In the genomic region with DNA sequence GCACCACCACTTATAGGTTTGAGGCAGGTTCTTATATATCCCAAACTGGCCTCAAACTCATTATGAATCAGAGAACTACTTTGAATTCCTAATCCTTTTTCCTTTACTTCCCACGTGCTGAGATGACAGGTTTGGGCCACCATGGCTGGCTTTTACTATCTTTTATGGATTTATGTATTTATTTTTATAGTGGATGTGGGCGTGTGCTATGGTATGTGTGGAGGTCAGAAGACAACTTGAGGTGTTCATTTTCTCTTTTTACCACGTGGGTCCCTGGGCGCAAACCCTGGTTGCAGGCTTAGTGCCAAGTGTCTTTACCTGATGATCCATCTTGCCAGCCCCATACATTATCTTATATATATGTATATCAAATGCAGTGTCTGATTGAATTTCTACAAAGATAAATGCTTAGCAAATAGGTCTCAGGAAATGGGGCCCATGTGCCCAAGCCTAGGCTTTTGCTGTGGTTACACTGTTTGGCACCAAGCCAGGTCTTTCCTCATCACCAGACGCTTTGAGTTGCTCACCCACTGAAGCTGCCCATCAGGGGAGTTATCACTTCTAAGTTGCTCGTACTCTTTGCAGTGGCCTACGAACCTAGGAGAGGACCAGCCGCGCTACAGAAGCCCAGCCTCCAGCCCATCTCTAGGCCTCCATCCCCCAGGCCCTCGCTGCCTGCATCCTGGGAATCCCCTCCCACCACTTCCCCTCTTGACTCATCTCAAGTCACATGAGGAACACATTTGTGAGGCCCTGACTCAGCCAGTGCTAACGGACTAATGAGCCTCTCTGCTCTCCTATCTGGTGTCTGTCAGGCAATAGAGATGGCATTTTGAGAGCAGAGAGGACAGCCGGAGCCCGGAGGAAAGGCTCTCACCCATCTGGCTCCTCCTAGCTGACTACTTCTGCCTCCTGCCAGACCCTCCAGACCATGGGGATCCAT, we compare ENCODE assay signal across 8 mouse cellular contexts. TPM values are rescaled to one million over a fixed set of nuclear protein-coding genes. Genes with fewer than 3 reads are reported as not detected.
DNase-seq lines count a peak whose midpoint lies in the region; ATAC-seq lines count a peak whose summit lies in the region.

No protein-coding gene starts in this region.

- 57% methylated on average over 13 of the region's 13 CpGs for WGBS in embryonic facial prominence, embryonic 12.5 days
- WGBS in embryonic facial prominence, embryonic 10.5 days, result 74% methylated on average over 13 of the region's 13 CpGs
- 59% methylated on average over 13 of the region's 13 CpGs for WGBS in limb, embryonic 12.5 days
- 77% methylated on average over 13 of the region's 13 CpGs for WGBS in midbrain, embryonic 11.5 days

- no peak for DNase-seq in embryonic facial prominence, embryonic 10.5 days (ENCODE audit: low spot score)
- DNase-seq in testis, postnatal 10 days (ENCODE audit: low spot score), result peak; percentile 40
- no peak for DNase-seq in testis, postnatal 14 days (ENCODE audit: low spot score)
- peak; percentile 76 for DNase-seq in heart, adult 8-10 months (ENCODE audit: low spot score)
- no peak for DNase-seq in midbrain, embryonic 11.5 days (ENCODE audit: low spot score, missing footprints)

- no peak for ATAC-seq in embryonic facial prominence, embryonic 12.5 days (ENCODE audit: insufficient number of reproducible peaks, insufficient read depth, low FRiP score, low TSS enrichment)
- no peak for ATAC-seq in limb, embryonic 12.5 days (ENCODE audit: insufficient number of reproducible peaks, insufficient read depth, low FRiP score, low TSS enrichment, low read depth)
- peak; percentile 76 for ATAC-seq in monocyte, adult 5-6 weeks (replicated peaks; ENCODE audit: insufficient number of reproducible peaks, low FRiP score, low TSS enrichment, poor library complexity, severe bottlenecking)
- ATAC-seq in midbrain, embryonic 11.5 days (ENCODE audit: low FRiP score), result no peak

- H3K9me3 ChIP-seq in embryonic facial prominence, embryonic 12.5 days, result no peaks in the 10 kb centered on the region
- no peaks in the 10 kb centered on the region for H3K9me3 ChIP-seq in embryonic facial prominence, embryonic 10.5 days
- H3K9me3 ChIP-seq in limb, embryonic 12.5 days, result no peaks in the 10 kb centered on the region
- H3K9me3 ChIP-seq in midbrain, embryonic 11.5 days (ENCODE audit: control insufficient read depth, low read length), result no peaks in the 10 kb centered on the region

- peaks cover 12% of the 10 kb centered on the region for H3K4me1 ChIP-seq in embryonic facial prominence, embryonic 12.5 days
- H3K4me1 ChIP-seq in embryonic facial prominence, embryonic 10.5 days, result peaks cover 11% of the 10 kb centered on the region
- peaks cover 20% of the 10 kb centered on the region for H3K4me1 ChIP-seq in limb, embryonic 12.5 days (replicated peaks)
- no peaks in the 10 kb centered on the region for H3K4me1 ChIP-seq in midbrain, embryonic 11.5 days (ENCODE audit: control insufficient read depth, insufficient read depth, low read length)

- no peak overlapping the region for H3K4me2 ChIP-seq in embryonic facial prominence, embryonic 12.5 days (replicated peaks)
- no peak overlapping the region for H3K4me2 ChIP-seq in limb, embryonic 12.5 days
- no peak overlapping the region for H3K4me2 ChIP-seq in midbrain, embryonic 11.5 days

- no peaks in the 10 kb centered on the region for H3K36me3 ChIP-seq in embryonic facial prominence, embryonic 12.5 days
- H3K36me3 ChIP-seq in embryonic facial prominence, embryonic 10.5 days (replicated peaks), result no peaks in the 10 kb centered on the region
- H3K36me3 ChIP-seq in limb, embryonic 12.5 days, result no peaks in the 10 kb centered on the region
- no peaks in the 10 kb centered on the region for H3K36me3 ChIP-seq in midbrain, embryonic 11.5 days (ENCODE audit: control insufficient read depth, insufficient read depth, low read length)

- no peak overlapping the region; the same call in 1 of the 2 replicates for H3K9ac ChIP-seq in embryonic facial prominence, embryonic 12.5 days
- H3K9ac ChIP-seq in limb, embryonic 12.5 days (replicated peaks), result no peak overlapping the region
- H3K9ac ChIP-seq in midbrain, embryonic 11.5 days (ENCODE audit: low read length), result no peak overlapping the region

- H3K27me3 ChIP-seq in embryonic facial prominence, embryonic 12.5 days, result no peaks in the 10 kb centered on the region
- no peaks in the 10 kb centered on the region for H3K27me3 ChIP-seq in embryonic facial prominence, embryonic 10.5 days (replicated peaks; ENCODE audit: low read depth, poor library complexity, severe bottlenecking)
- no peaks in the 10 kb centered on the region for H3K27me3 ChIP-seq in limb, embryonic 12.5 days
- H3K27me3 ChIP-seq in midbrain, embryonic 11.5 days (ENCODE audit: control insufficient read depth, insufficient read depth, low read length), result no peaks in the 10 kb centered on the region

- no peak overlapping the region for H3K4me3 ChIP-seq in embryonic facial prominence, embryonic 12.5 days
- no peak overlapping the region for H3K4me3 ChIP-seq in embryonic facial prominence, embryonic 10.5 days
- no peak overlapping the region for H3K4me3 ChIP-seq in limb, embryonic 12.5 days (replicated peaks)
- H3K4me3 ChIP-seq in midbrain, embryonic 11.5 days (ENCODE audit: low read depth, low read length), result no peak overlapping the region

- H3K27ac ChIP-seq in embryonic facial prominence, embryonic 12.5 days, result peak overlapping the region; percentile 14; the same call in 1 of the 2 replicates
- H3K27ac ChIP-seq in embryonic facial prominence, embryonic 10.5 days (replicated peaks), result no peak overlapping the region
- H3K27ac ChIP-seq in limb, embryonic 12.5 days, result peak overlapping the region; percentile 41; the same call in 1 of the 2 replicates
- no peak overlapping the region for H3K27ac ChIP-seq in midbrain, embryonic 11.5 days (ENCODE audit: low read depth, low read length)

RNA-seq across cellular contexts. Expression of a gene that starts 21.4 kb away (rescaled TPM):
- not detected in 2 replicates for polyA plus RNA-seq in embryonic facial prominence, embryonic 12.5 days (2016; fragmentation: Nextera tagmentation; extraction: Ambion mirVana)
- not detected in 2 replicates for polyA plus RNA-seq in embryonic facial prominence, embryonic 10.5 days (2016; fragmentation: Nextera tagmentation; extraction: Ambion mirVana)
- total RNA-seq in heart, adult 8-10 months (2022), result not detected
- polyA plus RNA-seq in limb, embryonic 12.5 days (2016; fragmentation: Nextera tagmentation; extraction: Ambion mirVana), result not detected in 2 replicates
- 3.5 to 6.1 TPM (median 3.8 TPM) in 3 replicates for total RNA-seq in monocyte, adult 5-6 weeks (2017)
- polyA plus RNA-seq in midbrain, embryonic 11.5 days (2014; fragmentation: Nextera tagmentation; extraction: Ambion mirVana), result not detected in 2 replicates

RNA-seq across cellular contexts. Expression of a gene that starts 38.4 kb away (rescaled TPM):
- polyA plus RNA-seq in embryonic facial prominence, embryonic 12.5 days (2016; fragmentation: Nextera tagmentation; extraction: Ambion mirVana), result 14.6 TPM in 2 replicates
- polyA plus RNA-seq in embryonic facial prominence, embryonic 10.5 days (2016; fragmentation: Nextera tagmentation; extraction: Ambion mirVana), result 14.3 and 15.2 TPM in 2 replicates
- 10 to 100 TPM in 3 of 4 experiments, 1 to 10 TPM in 1; 7.4 to 12.3 (median 10.8) TPM for total RNA-seq in heart, adult 8-10 months (2022)
- 12.2 and 15.0 TPM in 2 replicates for polyA plus RNA-seq in limb, embryonic 12.5 days (2016; fragmentation: Nextera tagmentation; extraction: Ambion mirVana)
- total RNA-seq in monocyte, adult 5-6 weeks (2017), result 103 to 136 TPM (median 112 TPM) in 3 replicates
- polyA plus RNA-seq in midbrain, embryonic 11.5 days (2014; fragmentation: Nextera tagmentation; extraction: Ambion mirVana), result 8.2 and 9.0 TPM in 2 replicates

RNA-seq across cellular contexts. Expression of a gene that starts 45.6 kb away (rescaled TPM):
- 21.8 and 24.5 TPM in 2 replicates for polyA plus RNA-seq in embryonic facial prominence, embryonic 12.5 days (2016; fragmentation: Nextera tagmentation; extraction: Ambion mirVana)
- 27.7 and 28.0 TPM in 2 replicates for polyA plus RNA-seq in embryonic facial prominence, embryonic 10.5 days (2016; fragmentation: Nextera tagmentation; extraction: Ambion mirVana)
- total RNA-seq in heart, adult 8-10 months (2022), result not detected
- polyA plus RNA-seq in limb, embryonic 12.5 days (2016; fragmentation: Nextera tagmentation; extraction: Ambion mirVana), result 21.7 and 22.8 TPM in 2 replicates
- 0.21 TPM in 1 of 3 replicates, not detected in the others for total RNA-seq in monocyte, adult 5-6 weeks (2017)
- polyA plus RNA-seq in midbrain, embryonic 11.5 days (2014; fragmentation: Nextera tagmentation; extraction: Ambion mirVana), result 12.0 and 13.6 TPM in 2 replicates

Comparison
In these comparisons a context has a peak if more than half of its experiments do, and no peak if none do; other contexts are left out.
1. H3K27ac ChIP-seq: peak in embryonic facial prominence, embryonic 12.5 days (single experiment) and limb, embryonic 12.5 days (single experiment); none in embryonic facial prominence, embryonic 10.5 days (single experiment) and midbrain, embryonic 11.5 days (single experiment).
2. DNase-seq: peak in testis, postnatal 10 days (single experiment) and heart, adult 8-10 months (single experiment); none in embryonic facial prominence, embryonic 10.5 days (single experiment), testis, postnatal 14 days (single experiment) and midbrain, embryonic 11.5 days (single experiment).